Comparison of ENCODE assay signal across 16 mouse cellular contexts in the genomic region with DNA sequence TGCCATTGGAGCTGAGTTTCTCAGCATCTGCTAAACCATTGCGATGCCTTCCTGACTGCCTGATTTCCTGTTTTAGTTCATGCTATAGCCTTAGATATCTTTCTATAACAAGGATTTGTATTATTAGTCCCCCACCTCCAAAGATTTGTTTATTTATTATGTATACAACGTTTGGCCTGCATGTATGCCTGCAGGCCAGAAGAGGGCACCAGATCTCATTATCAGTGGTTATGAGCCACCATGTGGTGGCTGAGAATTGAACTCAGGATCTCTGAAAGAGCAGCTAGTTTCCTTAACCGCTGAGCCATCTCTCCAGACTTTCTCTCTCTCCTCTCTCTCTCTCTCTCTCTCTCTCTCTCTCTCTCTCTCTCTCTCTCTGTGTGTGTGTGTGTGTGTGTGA. TPM values are rescaled to one million over a fixed set of nuclear protein-coding genes. Genes with fewer than 3 reads are reported as not detected.
A peak's percentile ranks its signal among the peaks of the same experiment; 100 is the strongest.
DNase-seq lines count a peak whose midpoint lies in the region; TF ChIP-seq lines count a peak whose summit lies in the region.
"Had no signal": no experiment of that assay in that cellular context is flagged by ENCODE, and none has a peak within 500 bp of the region (broad histone marks: within the 10 kb centered on the region; RNA-seq: fewer than 3 reads in every experiment).

No protein-coding gene starts in this region.

- H3K9ac ChIP-seq in MEL (ENCODE audit: control insufficient read depth, low read depth, low read length, poor library complexity, severe bottlenecking): no peak overlapping the region

- no peak for TF ChIP-seq EP300 in MEL (IDR thresholded peaks at IDR 0.05; ENCODE audit: low read depth in 1 of 2, low read length in 2 of 2)

- no peak for DNase-seq in layer of hippocampus, adult 2 months (ENCODE audit: low spot score in 2 of 2)
- no peak for DNase-seq in layer of hippocampus, postnatal 36 days
- peak; percentile 5 for DNase-seq in thymus, postnatal 25 days
- DNase-seq in thymus, postnatal 10 days (ENCODE audit: low spot score in 2 of 2): no peak
- DNase-seq in MEL (ENCODE audit: low read depth, low spot score): peak; percentile 64
- DNase-seq in splenic B cell, adult 2 months (ENCODE audit: low read depth, low spot score): peak; percentile 57
- DNase-seq in left cerebral cortex, adult 8-10 months (ENCODE audit: low spot score in 2 of 2): no peak
- no peak for DNase-seq in spleen, adult 12 weeks (ENCODE audit: low spot score)
- DNase-seq: adrenal gland, postnatal 36 days; cerebellum, adult 2 months; left cerebral cortex, postnatal 4 days; midbrain, embryonic 14.5 days had no signal

- no peaks in the 10 kb centered on the region for H3K36me3 ChIP-seq in MEL (ENCODE audit: control insufficient read depth in 1 of 2, insufficient read depth in 2 of 2, low read length in 2 of 2)
- no peaks in the 10 kb centered on the region for H3K36me3 ChIP-seq in splenic B cell, adult 2 months (ENCODE audit: control insufficient read depth, insufficient read depth, low read length, poor library complexity, severe bottlenecking)

- peak; percentile 50 for TF ChIP-seq RAD21 in MEL (IDR thresholded peaks at IDR 0.05; ENCODE audit: low read depth, low read length)

- H3K4me1 ChIP-seq in MEL (ENCODE audit: control insufficient read depth in 1 of 2, insufficient read depth in 2 of 2, low read length in 2 of 2): no peaks in the 10 kb centered on the region

- H3K4me3 ChIP-seq in layer of hippocampus, adult 2 months: no peak overlapping the region
- H3K4me3 ChIP-seq in MEL (ENCODE audit: control insufficient read depth in 1 of 2, insufficient read depth in 1 of 2, low read depth in 2 of 2, low read length in 2 of 2): no peak overlapping the region

- no peak for TF ChIP-seq POLR2A in MEL (IDR thresholded peaks at IDR 0.05; ENCODE audit: control insufficient read depth in 1 of 2, insufficient read depth in 1 of 2, low read depth in 1 of 2, low read length in 2 of 2, poor library complexity in 1 of 2)

- TF ChIP-seq CTCF in layer of hippocampus, adult 2 months (conservative IDR thresholded peaks at IDR 0.05): peak; percentile 65
- peak; percentile 40 to 83 (median 58) for TF ChIP-seq CTCF in MEL (IDR thresholded peaks at IDR 0.05 in 2 of 3, conservative IDR thresholded peaks at IDR 0.05 in 1 of 3; ENCODE audit: control insufficient read depth in 1 of 3, insufficient read depth in 1 of 3, low read depth in 2 of 3, low read length in 3 of 3, poor library complexity in 1 of 3, severe bottlenecking in 1 of 3)

- H3K27me3 ChIP-seq in MEL (ENCODE audit: control insufficient read depth in 1 of 2, insufficient read depth in 2 of 2, low read length in 2 of 2): peaks cover 8 to 16% of the 10 kb centered on the region in 2 experiments
- H3K27me3 ChIP-seq in splenic B cell, adult 2 months (ENCODE audit: control insufficient read depth, insufficient read depth, low read length, poor library complexity, severe bottlenecking): no peaks in the 10 kb centered on the region

- no peaks in the 10 kb centered on the region for H3K9me3 ChIP-seq in MEL (replicated peaks; ENCODE audit: insufficient read depth, low read length)

- H3K27ac ChIP-seq in layer of hippocampus, adult 2 months: no peak overlapping the region
- no peak overlapping the region for H3K27ac ChIP-seq in MEL (ENCODE audit: control insufficient read depth, low read depth, low read length)

- H3K79me2 ChIP-seq in MEL (ENCODE audit: control insufficient read depth, insufficient read depth, low read length, poor library complexity): no peaks in the 10 kb centered on the region

TF ChIP-seq in MEL, 35 proteins besides CTCF, POLR2A, EP300 and RAD21:
- TF ChIP-seq SMC3 (IDR thresholded peaks at IDR 0.05; ENCODE audit: low read depth, low read length) (peak; percentile 67), ZC3H11A (IDR thresholded peaks at IDR 0.05; ENCODE audit: low read depth, low read length) (peak; percentile 35; the same call in 1 of the 2 replicates), MYC (IDR thresholded peaks at IDR 0.05; ENCODE audit: low read depth, low read length) (peak; percentile 72; the same call in 1 of the 2 replicates), GATA1 (IDR thresholded peaks at IDR 0.05; ENCODE audit: low read depth, low read length) (no peak)
TF ChIP-seq in MEL: peak in this region for 3.

RNA-seq across cellular contexts. Expression of gene 1700013F07Rik, which starts 44.0 kb away (rescaled TPM):
- total RNA-seq in layer of hippocampus, adult 2 months (2021): 1 to 10 TPM; 1.5 TPM
- total RNA-seq in layer of hippocampus, postnatal 36 days (2021): 1 to 10 TPM; 2.4 to 2.9 TPM
- not detected in 2 replicates for total RNA-seq in MEL (2012; rRNA removed)
- under 1 TPM in 1 of 2 experiments, not detected in 1; 0.17 TPM for polyA plus RNA-seq in MEL (2012; ENCODE audit: insufficient read depth in 1 of 2, insufficient read length in 2 of 2, low read depth in 1 of 2, low replicate concordance in 2 of 2, missing spikeins in 1 of 2)
- 1 to 10 TPM; 2.2 to 3.5 (median 2.7) TPM for total RNA-seq in left cerebral cortex, adult 8-10 months (2022)
- total RNA-seq: adrenal gland, postnatal 36 days; gastrocnemius, postnatal 4 days had no signal
- polyA plus RNA-seq: heart, postnatal 0 days; intestine, embryonic 14.5 days; large intestine, adult 2 months had no signal

RNA-seq across cellular contexts. Expression of gene Sars, which starts 45.0 kb away (rescaled TPM):
- total RNA-seq in layer of hippocampus, adult 2 months (2021): 100 to 1,000 TPM; 198 to 213 TPM
- total RNA-seq in layer of hippocampus, postnatal 36 days (2021): 100 to 1,000 TPM; 190 to 210 TPM
- 202 and 283 TPM in 2 replicates for total RNA-seq in MEL (2012; rRNA removed)
- 100 to 1,000 TPM in 1 of 2 experiments, not detected in 1; 337 TPM for polyA plus RNA-seq in MEL (2012; ENCODE audit: insufficient read depth in 1 of 2, insufficient read length in 2 of 2, low read depth in 1 of 2, low replicate concordance in 2 of 2, missing spikeins in 1 of 2)
- 100 to 1,000 TPM; 234 to 244 (median 236) TPM for total RNA-seq in left cerebral cortex, adult 8-10 months (2022)

RNA-seq across cellular contexts. Expression of gene 5330417C22Rik, which starts 46.4 kb away (rescaled TPM):
- total RNA-seq in layer of hippocampus, adult 2 months (2021): 10 to 100 TPM; 24.8 to 28.8 TPM
- total RNA-seq in layer of hippocampus, postnatal 36 days (2021): 10 to 100 TPM; 26.1 to 29.7 TPM
- 0.08 and 0.29 TPM in 2 replicates for total RNA-seq in MEL (2012; rRNA removed)
- under 1 TPM in 1 of 2 experiments, not detected in 1; 0.31 TPM for polyA plus RNA-seq in MEL (2012; ENCODE audit: insufficient read depth in 1 of 2, insufficient read length in 2 of 2, low read depth in 1 of 2, low replicate concordance in 2 of 2, missing spikeins in 1 of 2)
- 10 to 100 TPM; 29.3 to 41.9 (median 35.1) TPM for total RNA-seq in left cerebral cortex, adult 8-10 months (2022)

Comparison
In these comparisons a context has a peak if more than half of its experiments do, and no peak if none do; other contexts are left out.
1. DNase-seq: peak in thymus, postnatal 25 days (single experiment), MEL (single experiment) and splenic B cell, adult 2 months (single experiment); none in layer of hippocampus, adult 2 months (0 of 2), layer of hippocampus, postnatal 36 days (0 of 2), thymus, postnatal 10 days (0 of 2), left cerebral cortex, adult 8-10 months (0 of 2) and spleen, adult 12 weeks (single experiment).
2. RNA of gene 5330417C22Rik, which starts 46.4 kb away (total RNA-seq): 29.3 to 41.9 TPM in left cerebral cortex, adult 8-10 months, 26.1 to 29.7 TPM in layer of hippocampus, postnatal 36 days and 24.8 to 28.8 TPM in layer of hippocampus, adult 2 months; 0.08 to 0.29 TPM in MEL; every median in the first group is over 10 times any median in the second.